Mouse (Mus musculus) stomach, embryonic 14.5 days (tissue): ENCODE measurements around the gene Spint1. TPM values are rescaled to one million over a fixed set of nuclear protein-coding genes. Genes with fewer than 3 reads are reported as not detected.

Experiments used
- ATAC-seq: fragments of 200-750 bp; cut with Nextera tagmentation; 2 replicates; pipeline ENCODE4 v1.8.0; 2017; ENCODE audit warnings: low read depth, moderate TSS enrichment; ENCODE audit not compliant: insufficient number of reproducible peaks, insufficient read depth, low FRiP score
- H3K27ac ChIP-seq: fragments of 300-500 bp; sonication (generic); 2 replicates; pipeline ENCODE4 v1.5.1; 2014; ENCODE audit warnings: mild to moderate bottlenecking, low read length, moderate library complexity, mixed read lengths
- H3K27me3 ChIP-seq: fragments of 300-500 bp; sonication (generic); 2 replicates; pipeline ENCODE4 v1.6.1; 2014; ENCODE audit warnings: low read length, control low read depth, mixed read lengths; ENCODE audit not compliant: control insufficient read depth, insufficient read depth
- H3K36me3 ChIP-seq: fragments of 300-500 bp; sonication (generic); 2 replicates; pipeline ENCODE4 v1.6.1; 2014; ENCODE audit warnings: mild to moderate bottlenecking, control low read depth, low read length, moderate library complexity, mixed read lengths; ENCODE audit not compliant: control insufficient read depth, insufficient read depth
- H3K4me1 ChIP-seq: fragments of 300-500 bp; sonication (generic); 2 replicates; pipeline ENCODE4 v1.6.1; 2014; ENCODE audit warnings: low read length, control low read depth, mixed read lengths; ENCODE audit not compliant: control insufficient read depth, insufficient read depth
- H3K4me2 ChIP-seq: fragments of 300-500 bp; sonication (generic); replicated peaks from 2 replicates; pipeline ENCODE4 v1.6.1; 2014; ENCODE audit warnings: low read depth, low read length, control low read depth
- H3K4me3 ChIP-seq: fragments of 300-500 bp; sonication (generic); 2 replicates; pipeline ENCODE4 v1.5.1; 2014; ENCODE audit warnings: low read depth, low read length, control low read depth
- H3K9ac ChIP-seq: fragments of 300-500 bp; sonication (generic); replicated peaks from 2 replicates; pipeline ENCODE4 v1.6.1; 2014; ENCODE audit warnings: low read depth, mild to moderate bottlenecking, control low read depth, low read length, moderate library complexity, mixed read lengths
- H3K9me3 ChIP-seq: fragments of 300-500 bp; sonication (generic); 2 replicates; pipeline ENCODE4 v1.6.1; 2016; ENCODE audit warnings: low read depth, low read length, control low read depth; ENCODE audit not compliant: control insufficient read depth
- WGBS: fragments of 180-500 bp; shearing (Covaris S2); extraction: QIAGEN DNeasy Blood & Tissue Kit; methylation state at CpG from one replicate; pipeline ENCODE4 v1.1.7; 2014; 5-methylcytosine and 5-hydroxymethylcytosine counted together
- polyA plus RNA-seq: library from polyadenylated mRNA; unstranded; fragments of >200 nt; fragmentation: Nextera tagmentation; extraction: Ambion mirVana; gene quantifications from 2 replicates; pipeline ENCODE4 v1.2.1, GENCODE M21; 2014

The Spint1 gene
- polyA plus RNA-seq, 1 experiment from 2014 or later = 51.9 TPM

DNA sequence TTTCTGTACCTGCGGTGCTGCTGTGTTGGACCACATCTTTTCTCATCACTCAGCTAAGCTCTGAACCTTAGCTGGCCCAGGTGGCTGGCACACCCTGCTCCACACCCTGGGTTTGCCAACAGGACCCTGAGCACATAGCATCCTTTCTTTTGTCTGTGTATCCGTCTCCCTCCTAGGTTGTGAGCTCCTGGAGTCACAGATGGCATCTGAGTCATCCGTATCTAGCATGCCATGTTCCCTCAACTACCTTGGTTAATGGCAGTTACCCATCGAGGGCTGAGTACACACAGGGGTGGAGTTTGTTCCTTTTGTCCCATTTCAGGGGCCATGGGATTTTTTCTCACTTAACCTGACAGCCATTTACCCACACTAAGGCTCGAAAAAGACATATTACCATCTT is 13.2 kb downstream of the Spint1 start:
- Histone ChIP-seq H3K4me3 (no peak overlapping the region), H3K27me3 (no peaks in the 10 kb centered on the region), H3K9ac (no peak overlapping the region), H3K9me3 (no peaks in the 10 kb centered on the region), H3K27ac (peak overlapping the region; percentile 28; the same call in 1 of the 2 replicates), H3K36me3 (no peaks in the 10 kb centered on the region), H3K4me2 (no peak overlapping the region), H3K4me1 (no peaks in the 10 kb centered on the region)
- 59% methylated on average over 5 of the region's 5 CpGs for WGBS
- ATAC-seq = no peak

GRCm38 (mm10) chr2:119250826-119251478 is 13.8 kb downstream of the Spint1 start:
- no peak overlapping the region for H3K9ac ChIP-seq
- no peaks in the 10 kb centered on the region for H3K27me3 ChIP-seq
- peak; percentile 70 for ATAC-seq
- H3K4me3 ChIP-seq = no peak overlapping the region
- peak overlapping the region; percentile 24; the same call in 1 of the 2 replicates for H3K27ac ChIP-seq
- H3K9me3 ChIP-seq = no peaks in the 10 kb centered on the region
- 11% methylated on average over 11 of the region's 11 CpGs for WGBS
- no peaks in the 10 kb centered on the region for H3K4me1 ChIP-seq
- no peak overlapping the region for H3K4me2 ChIP-seq
- H3K36me3 ChIP-seq = no peaks in the 10 kb centered on the region

DNA sequence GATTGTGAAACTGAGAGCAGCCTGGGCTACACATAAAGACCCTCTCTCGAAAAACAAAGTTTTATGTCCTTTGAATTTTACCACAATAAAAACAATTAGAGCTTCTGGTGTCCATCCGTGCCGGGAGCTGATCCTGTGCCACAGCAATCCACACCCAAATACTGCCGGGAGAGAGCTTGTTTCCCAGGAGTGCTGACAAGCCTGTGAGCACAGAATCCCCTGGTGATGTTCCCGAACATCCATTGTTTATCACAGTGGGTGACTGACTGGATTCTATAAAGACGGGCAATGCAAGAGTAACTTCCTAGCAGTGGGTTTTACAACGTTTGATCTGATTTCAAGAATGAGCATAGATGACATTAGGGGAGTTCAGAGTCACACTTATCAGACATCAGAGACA is 17.8 kb downstream of the Spint1 start:
- Histone ChIP-seq H3K4me3 (no peak overlapping the region), H3K9ac (no peak overlapping the region), H3K36me3 (no peaks in the 10 kb centered on the region), H3K27me3 (no peaks in the 10 kb centered on the region), H3K4me1 (no peaks in the 10 kb centered on the region), H3K27ac (no peak overlapping the region), H3K4me2 (no peak overlapping the region), H3K9me3 (no peaks in the 10 kb centered on the region)
- WGBS = 28% methylated on average over 7 of the region's 7 CpGs
- ATAC-seq = no peak

DNA sequence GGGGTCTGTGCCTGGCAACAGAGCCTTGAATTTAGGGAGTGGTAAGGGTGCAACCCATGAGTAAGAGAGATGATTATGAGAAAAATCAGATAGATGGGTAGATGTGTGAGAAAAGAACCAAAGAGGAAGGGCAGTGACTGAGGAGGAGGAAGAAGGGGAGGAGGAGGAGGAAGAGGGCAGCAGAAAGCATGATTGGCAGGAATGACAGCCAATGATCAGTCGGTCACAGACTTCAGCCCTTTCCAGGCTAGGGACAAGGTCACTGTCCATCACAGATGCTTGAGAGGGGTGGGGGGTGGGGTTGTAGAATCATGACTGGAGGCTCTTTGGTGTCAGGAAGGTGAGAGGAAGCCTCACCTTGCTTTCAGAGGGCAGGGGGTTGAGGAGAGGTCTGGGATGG is 23.4 kb downstream of the Spint1 start:
- H3K27me3 ChIP-seq = no peaks in the 10 kb centered on the region
- H3K9ac ChIP-seq = no peak overlapping the region
- no peak overlapping the region for H3K4me2 ChIP-seq
- no peak for ATAC-seq
- 0 out of 2 replicates have a peak, but pooled peaks cover 5% of the 10 kb centered on the region for H3K4me1 ChIP-seq
- WGBS = 64% methylated on average over 1 of the region's 1 CpGs
- no peaks in the 10 kb centered on the region for H3K9me3 ChIP-seq
- H3K36me3 ChIP-seq = no peaks in the 10 kb centered on the region
- no peak overlapping the region for H3K4me3 ChIP-seq
- no peak overlapping the region for H3K27ac ChIP-seq

DNA sequence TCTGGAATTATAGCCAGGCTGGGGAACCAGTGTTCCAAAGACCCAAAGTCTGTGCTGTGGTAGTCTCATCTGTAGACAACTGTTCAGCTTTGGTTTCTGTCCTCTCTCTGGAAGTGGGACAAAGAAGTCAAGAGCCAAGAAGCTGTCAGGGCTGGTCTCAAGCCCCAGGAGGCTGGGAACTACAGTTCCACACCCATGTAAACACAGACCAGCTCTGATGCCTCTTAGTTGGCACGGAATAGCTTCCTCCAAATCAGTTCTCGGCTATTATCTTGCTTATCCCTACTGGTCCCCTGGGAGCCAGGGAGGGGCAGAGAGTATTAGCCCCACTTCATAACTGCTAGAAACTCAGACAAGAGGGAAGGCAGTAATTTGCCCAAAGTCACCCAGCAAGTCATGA is 24.2 kb downstream of the Spint1 start:
- H3K27me3 ChIP-seq = no peaks in the 10 kb centered on the region
- no peak overlapping the region for H3K9ac ChIP-seq
- 0 out of 2 replicates have a peak, but pooled peaks cover 5% of the 10 kb centered on the region for H3K4me1 ChIP-seq
- no peaks in the 10 kb centered on the region for H3K9me3 ChIP-seq
- H3K4me3 ChIP-seq = no peak overlapping the region
- no peak overlapping the region for H3K27ac ChIP-seq
- no peaks in the 10 kb centered on the region for H3K36me3 ChIP-seq
- no peak overlapping the region for H3K4me2 ChIP-seq
- no peak for ATAC-seq
- 35% methylated on average over 2 of the region's 2 CpGs for WGBS

GRCm38 (mm10) chr2:119262978-119263377 is 25.8 kb downstream of the Spint1 start:
- WGBS = 22% methylated on average over 8 of the region's 8 CpGs
- H3K27ac ChIP-seq = no peak overlapping the region
- no peak overlapping the region for H3K4me3 ChIP-seq
- H3K36me3 ChIP-seq = no peaks in the 10 kb centered on the region
- H3K27me3 ChIP-seq = no peaks in the 10 kb centered on the region
- no peak overlapping the region for H3K4me2 ChIP-seq
- H3K9me3 ChIP-seq = no peaks in the 10 kb centered on the region
- ATAC-seq = peak; percentile 67; the same call in 1 of the 2 replicates
- 0 out of 2 replicates have a peak, but pooled peaks cover 5% of the 10 kb centered on the region for H3K4me1 ChIP-seq
- no peak overlapping the region for H3K9ac ChIP-seq

- Histone ChIP-seq H3K27me3 (no peaks in the 10 kb centered on the region), H3K36me3 (no peaks in the 10 kb centered on the region), H3K4me3 (no peak overlapping the region), H3K9me3 (no peaks in the 10 kb centered on the region), H3K4me2 (no peak overlapping the region), H3K27ac (no peak overlapping the region), H3K4me1 (0 out of 2 replicates have a peak, but pooled peaks cover 5% of the 10 kb centered on the region), H3K9ac (no peak overlapping the region)
- 63% methylated on average over 5 of the region's 5 CpGs for WGBS
- no peak for ATAC-seq
Observed at GRCm38 (mm10) chr2:119263813-119264212, 26.7 kb downstream of the Spint1 start.

DNA sequence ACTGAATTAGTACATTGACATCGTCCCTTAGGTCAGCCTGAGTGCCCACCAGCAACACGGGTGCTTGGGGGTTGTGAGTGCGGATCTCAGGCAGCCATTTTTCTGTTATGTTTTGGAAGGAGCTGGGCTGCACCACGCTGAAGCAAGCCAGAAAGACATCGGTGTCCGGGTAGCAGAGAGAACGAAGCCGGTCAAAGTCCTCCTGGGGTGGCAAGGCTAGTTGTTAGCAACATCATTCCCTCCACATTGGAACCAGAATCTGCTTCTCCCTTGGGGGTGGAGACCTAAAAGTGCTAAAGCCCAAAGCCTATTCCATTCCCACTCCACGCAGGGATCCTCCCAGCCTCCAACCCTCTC is 33.1 kb downstream of the Spint1 start:
- 52% methylated on average over 9 of the region's 9 CpGs for WGBS
- H3K36me3 ChIP-seq = no peaks in the 10 kb centered on the region
- H3K4me2 ChIP-seq = peak overlapping the region; percentile 99
- no peaks in the 10 kb centered on the region for H3K9me3 ChIP-seq
- H3K27me3 ChIP-seq = no peaks in the 10 kb centered on the region
- 0 out of 2 replicates have a peak overlapping the region, but pooled peaks have one; percentile 28 for H3K9ac ChIP-seq
- ATAC-seq = no peak
- H3K4me3 ChIP-seq = peak overlapping the region; percentile 57
- H3K4me1 ChIP-seq = no peaks in the 10 kb centered on the region
- no peak overlapping the region for H3K27ac ChIP-seq
